Mouse (Mus musculus): ENCODE results near the gene Gpr157.

GRCm38 (mm10) chr4:150080330-150080967 is 6.7 kb upstream of the Gpr157 start:
- no peak for TF ChIP-seq POLR2A (IDR thresholded peaks at IDR 0.05; ENCODE audit: borderline replicate concordance, low read depth, low read length)
- TF ChIP-seq CTCF (IDR thresholded peaks at IDR 0.05; ENCODE audit: low read depth, low read length): no peak

Data from bone marrow macrophage, adult 2 months (primary cell).